Comparison of ENCODE assay signal across 23 mouse cellular contexts in the genomic region with DNA sequence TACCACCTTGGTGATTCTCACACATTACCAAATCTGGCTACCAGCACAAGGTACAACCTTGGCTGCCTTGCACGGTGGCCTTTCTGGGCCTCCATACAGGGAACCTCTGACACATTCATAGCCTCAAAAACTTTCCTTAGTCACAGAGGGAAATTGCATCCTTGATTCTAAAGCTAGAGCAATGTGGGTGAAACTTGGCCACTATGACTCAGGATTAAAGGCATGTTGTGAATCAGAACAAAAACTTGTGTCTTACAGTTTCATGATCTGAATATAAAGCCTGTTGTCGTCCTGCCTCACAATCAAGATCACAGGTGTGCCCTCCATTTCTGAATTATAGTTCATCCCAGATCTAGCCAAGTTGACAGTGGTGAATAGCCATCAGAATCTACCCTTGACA.
DNase-seq lines count a peak whose midpoint lies in the region; ATAC-seq and TF ChIP-seq lines count a peak whose summit lies in the region.
"Had no signal": no experiment of that assay in that cellular context is flagged by ENCODE, and none has a peak within 500 bp of the region (broad histone marks: within the 10 kb centered on the region; RNA-seq: fewer than 3 reads in every experiment).

No protein-coding gene starts in this region.

- H3K36me3 ChIP-seq in hindbrain, embryonic 14.5 days (replicated peaks; ENCODE audit: control insufficient read depth, insufficient read depth), result no peaks in the 10 kb centered on the region
- H3K36me3 ChIP-seq: embryonic facial prominence, embryonic 13.5 days; embryonic facial prominence, embryonic 15.5 days; forebrain, embryonic 15.5 days had no signal

- ATAC-seq in hindbrain, embryonic 14.5 days (ENCODE audit: low FRiP score), result no peak
- ATAC-seq: activated CD4-positive, CD25-positive, alpha-beta regulatory T cell, adult 4 months; forebrain, embryonic 13.5 days; forebrain, embryonic 15.5 days; forebrain, postnatal 0 days; Patski had no signal

- TF ChIP-seq CTCF in left cerebral cortex, adult 2 months (IDR thresholded peaks at IDR 0.05), result no peak

- H3K4me2 ChIP-seq in hindbrain, embryonic 14.5 days (replicated peaks), result no peak overlapping the region
- H3K4me2 ChIP-seq: embryonic facial prominence, embryonic 13.5 days; embryonic facial prominence, embryonic 15.5 days; forebrain, embryonic 13.5 days; forebrain, embryonic 15.5 days had no signal

- H3K27ac ChIP-seq in left cerebral cortex, adult 2 months, result peak overlapping the region; percentile 53
- H3K27ac ChIP-seq in hindbrain, embryonic 14.5 days, result no peak overlapping the region
- H3K27ac ChIP-seq: embryonic facial prominence, embryonic 13.5 days; embryonic facial prominence, embryonic 15.5 days; forebrain, embryonic 13.5 days; forebrain, embryonic 15.5 days had no signal

- no peaks in the 10 kb centered on the region for H3K4me1 ChIP-seq in hindbrain, embryonic 14.5 days (replicated peaks; ENCODE audit: control insufficient read depth, insufficient read depth, low read length)
- H3K4me1 ChIP-seq: embryonic facial prominence, embryonic 13.5 days; embryonic facial prominence, embryonic 15.5 days; forebrain, embryonic 13.5 days had no signal

- H3K27me3 ChIP-seq in hindbrain, embryonic 14.5 days (ENCODE audit: control insufficient read depth, insufficient read depth, low read length), result no peaks in the 10 kb centered on the region
- H3K27me3 ChIP-seq: embryonic facial prominence, embryonic 13.5 days; embryonic facial prominence, embryonic 15.5 days; forebrain, embryonic 13.5 days; forebrain, embryonic 15.5 days; Patski had no signal

- DNase-seq in left cerebral cortex, adult 2 months (ENCODE audit: extremely low spot score in 1 of 2, low spot score in 2 of 2), result no peak
- no peak for DNase-seq in left cerebral cortex, postnatal 4 days
- DNase-seq in Muller cell, postnatal 12 days (ENCODE audit: inconsistent ontology term), result peak; percentile 68
- DNase-seq in brain, adult 2 months (ENCODE audit: low read depth, low spot score), result peak; percentile 48
- DNase-seq in hindbrain, embryonic 14.5 days (ENCODE audit: low spot score), result no peak
- DNase-seq in thymus, adult 18-20 months, result no peak
- DNase-seq: adrenal gland, adult 8-10 months; adrenal gland, postnatal 14 days; adrenal gland, postnatal 36 days; cerebellum, adult 11 months; cerebellum, adult 18-20 months; cerebellum, adult 8-10 months; cerebellum, adult 9-11 months; cerebellum, postnatal 14 days; cerebellum, postnatal 36 days; embryo, embryonic 11 days; forebrain, postnatal 0 days had no signal

- H3K4me3 ChIP-seq in left cerebral cortex, adult 2 months, result no peak overlapping the region
- no peak overlapping the region for H3K4me3 ChIP-seq in hindbrain, embryonic 14.5 days (replicated peaks; ENCODE audit: low read length)
- H3K4me3 ChIP-seq: embryonic facial prominence, embryonic 13.5 days; embryonic facial prominence, embryonic 15.5 days; forebrain, embryonic 13.5 days; forebrain, embryonic 15.5 days had no signal

- intact Hi-C loops in left cerebral cortex, adult 2 months (cut with DNase I), result no loop called here
- intact Hi-C loops in left cerebral cortex, postnatal 4 days (cut with DNase I), result no loop called here

- no peak overlapping the region for H3K9ac ChIP-seq in hindbrain, embryonic 14.5 days
- H3K9ac ChIP-seq: embryonic facial prominence, embryonic 13.5 days; embryonic facial prominence, embryonic 15.5 days; forebrain, embryonic 13.5 days; forebrain, embryonic 15.5 days; forebrain, postnatal 0 days had no signal

- WGBS in hindbrain, embryonic 14.5 days, result 94% methylated on average over 2 of the region's 2 CpGs

- peaks cover 21% of the 10 kb centered on the region for H3K9me3 ChIP-seq in hindbrain, embryonic 14.5 days (ENCODE audit: control insufficient read depth, low read length)
- H3K9me3 ChIP-seq: embryonic facial prominence, embryonic 13.5 days; embryonic facial prominence, embryonic 15.5 days had no signal

Comparison
In these comparisons a context has a peak if more than half of its experiments do, and no peak if none do; other contexts are left out.
1. DNase-seq: peak in Muller cell, postnatal 12 days (single experiment) and brain, adult 2 months (single experiment); none in left cerebral cortex, adult 2 months (0 of 2), left cerebral cortex, postnatal 4 days (single experiment), hindbrain, embryonic 14.5 days (single experiment) and thymus, adult 18-20 months (0 of 2).